Mouse (Mus musculus): ENCODE data around the gene Sdk1.
A peak's percentile ranks its signal among the peaks of the same experiment; 100 is the strongest.

The Sdk1 gene

GRCm38 (mm10) chr5:141646621-141647020 is 405.3 kb downstream of the Sdk1 start:
- no peak for DNase-seq

- DNase-seq, result no peak
These were observed 408.6 kb downstream of the Sdk1 start for GRCm38 (mm10) chr5:141649831-141650375.

- DNase-seq, result no peak
These were observed 410.5 kb downstream of the Sdk1 start for GRCm38 (mm10) chr5:141651690-141652377.

GRCm38 (mm10) chr5:141676371-141676770 is 435.1 kb downstream of the Sdk1 start:
- no peak for DNase-seq

- DNase-seq, result no peak
These were observed 435.7 kb downstream of the Sdk1 start for GRCm38 (mm10) chr5:141677034-141677433.

- DNase-seq, result no peak
These were observed 436.6 kb downstream of the Sdk1 start for GRCm38 (mm10) chr5:141677841-141678240.

- DNase-seq, result no peak
These were observed 445.7 kb downstream of the Sdk1 start for GRCm38 (mm10) chr5:141686876-141687420.

GRCm38 (mm10) chr5:141689442-141690105 is 448.3 kb downstream of the Sdk1 start:
- no peak for DNase-seq

- DNase-seq, result peak; percentile 76
These were observed 450.2 kb downstream of the Sdk1 start for GRCm38 (mm10) chr5:141691482-141691975.

- DNase-seq, result no peak
These were observed 452.4 kb downstream of the Sdk1 start for GRCm38 (mm10) chr5:141693716-141694115.

GRCm38 (mm10) chr5:141694901-141695300 is 453.6 kb downstream of the Sdk1 start:
- no peak for DNase-seq

- DNase-seq, result peak; percentile 93
These were observed 457.1 kb downstream of the Sdk1 start for GRCm38 (mm10) chr5:141698406-141698805.

- no peak for DNase-seq
These were observed 479.5 kb downstream of the Sdk1 start for GRCm38 (mm10) chr5:141720751-141721150.

- no peak for DNase-seq
These were observed 486.7 kb downstream of the Sdk1 start for GRCm38 (mm10) chr5:141727968-141728367.

- no peak for DNase-seq
These were observed 488.7 kb downstream of the Sdk1 start for GRCm38 (mm10) chr5:141730006-141730405.

- DNase-seq, result no peak
These were observed 497.4 kb downstream of the Sdk1 start for GRCm38 (mm10) chr5:141738725-141739124.

GRCm38 (mm10) chr5:141748793-141749192 is 507.5 kb downstream of the Sdk1 start:
- no peak for DNase-seq

GRCm38 (mm10) chr5:141754278-141754677 is 513.0 kb downstream of the Sdk1 start:
- no peak for DNase-seq

- DNase-seq, result no peak
These were observed 517.6 kb downstream of the Sdk1 start for GRCm38 (mm10) chr5:141758885-141759284.

- no peak for DNase-seq
These were observed 522.8 kb downstream of the Sdk1 start for GRCm38 (mm10) chr5:141764111-141764510.

- DNase-seq, result no peak
These were observed 527.6 kb downstream of the Sdk1 start for GRCm38 (mm10) chr5:141768761-141769515.

GRCm38 (mm10) chr5:141771516-141771915 is 530.2 kb downstream of the Sdk1 start:
- DNase-seq, result no peak

GRCm38 (mm10) chr5:141778231-141778630 is 536.9 kb downstream of the Sdk1 start:
- DNase-seq, result no peak
